Mouse (Mus musculus) erythroblast, embryonic 14.5 days (primary cell): ENCODE results near the gene Sesn3. TPM values are rescaled to one million over a fixed set of nuclear protein-coding genes. Genes with fewer than 3 reads are reported as not detected.

ENCODE experiments used
- H3K27me3 ChIP-seq: 2 replicates; pipeline ENCODE4 v1.6.1; 2012; ENCODE audit warnings: inconsistent platforms; ENCODE audit not compliant: control insufficient read depth
- H3K36me3 ChIP-seq: 2 replicates; pipeline ENCODE4 v1.6.1; 2012; ENCODE audit warnings: mild to moderate bottlenecking, inconsistent platforms; ENCODE audit not compliant: control insufficient read depth
- H3K4me1 ChIP-seq: 2 replicates; pipeline ENCODE4 v1.6.1; 2012; ENCODE audit warnings: inconsistent platforms; ENCODE audit not compliant: control insufficient read depth
- H3K4me3 ChIP-seq: replicated peaks from 2 replicates; pipeline ENCODE3; 2012; ENCODE audit warnings: moderate library complexity, mild to moderate bottlenecking, inconsistent platforms
- H3K9me3 ChIP-seq: 2 replicates; pipeline ENCODE4 v1.6.1; 2012; ENCODE audit warnings: low read length, inconsistent platforms, mixed read lengths; ENCODE audit not compliant: control insufficient read depth
- GATA1 ChIP-seq: IDR thresholded peaks from 2 replicates; pipeline ENCODE4 v1.6.1; 2012; ENCODE audit warnings: low read length, inconsistent platforms, mixed read lengths
- TAL1 ChIP-seq: IDR thresholded peaks from 3 replicates; pipeline ENCODE4 v1.6.1; 2012; ENCODE audit warnings: low read length, inconsistent platforms, mixed read lengths
- polyA plus RNA-seq: library from polyadenylated mRNA; stranded (reverse); fragments of >175 nt; gene quantifications from 2 replicates; pipeline ENCODE4 v1.2.3, GENCODE M21; 2012

Gene Sesn3
- polyA plus RNA-seq, 1 experiment = 0.02 TPM

DNA sequence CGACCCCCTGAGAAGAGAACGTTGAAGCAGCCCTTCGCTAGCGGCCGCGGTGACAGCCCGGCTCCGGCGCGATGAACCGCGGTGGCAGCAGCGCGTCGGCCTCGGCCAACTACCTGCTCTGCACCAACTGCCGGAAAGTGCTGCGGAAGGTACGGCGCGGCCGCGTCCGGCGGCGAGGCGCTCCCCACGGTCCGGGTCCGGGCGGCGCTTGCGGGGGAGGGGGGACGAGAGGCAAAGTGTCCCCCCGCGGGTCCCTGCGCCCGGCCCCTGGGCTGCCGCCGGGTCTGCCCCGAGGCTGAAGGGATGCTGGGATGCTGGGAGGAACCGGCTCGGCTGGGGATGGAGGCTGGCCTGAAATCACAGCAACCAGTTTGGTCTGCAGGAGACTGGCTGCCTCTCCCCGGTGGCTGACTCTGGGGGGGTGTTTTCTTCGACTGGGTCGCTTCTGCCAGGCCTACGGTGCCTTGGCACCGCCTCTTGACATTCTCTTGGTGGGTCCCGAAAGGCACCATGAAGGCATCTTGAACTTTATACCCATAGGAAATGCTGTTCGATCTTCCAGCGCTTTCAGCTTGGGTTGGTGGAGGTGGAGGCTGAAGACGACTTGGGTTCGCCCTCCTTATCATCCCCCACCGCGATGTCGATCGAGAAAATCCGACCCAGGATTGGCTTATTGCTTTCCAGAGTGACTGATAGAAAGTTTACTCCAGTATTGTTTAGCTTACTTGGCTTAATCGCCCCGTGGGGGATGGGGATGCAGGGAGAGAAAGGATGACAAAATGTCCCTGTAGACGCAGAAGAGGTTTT, 1.8 kb downstream of the Sesn3 start:
- H3K9me3 ChIP-seq = no peaks in the 10 kb centered on the region
- no peaks in the 10 kb centered on the region for H3K36me3 ChIP-seq
- peaks cover 42% of the 10 kb centered on the region for H3K27me3 ChIP-seq
- H3K4me1 ChIP-seq = peaks cover 23% of the 10 kb centered on the region
- TF ChIP-seq TAL1 = no peak
- no peak for TF ChIP-seq GATA1
- H3K4me3 ChIP-seq = peak overlapping the region; percentile 68

DNA sequence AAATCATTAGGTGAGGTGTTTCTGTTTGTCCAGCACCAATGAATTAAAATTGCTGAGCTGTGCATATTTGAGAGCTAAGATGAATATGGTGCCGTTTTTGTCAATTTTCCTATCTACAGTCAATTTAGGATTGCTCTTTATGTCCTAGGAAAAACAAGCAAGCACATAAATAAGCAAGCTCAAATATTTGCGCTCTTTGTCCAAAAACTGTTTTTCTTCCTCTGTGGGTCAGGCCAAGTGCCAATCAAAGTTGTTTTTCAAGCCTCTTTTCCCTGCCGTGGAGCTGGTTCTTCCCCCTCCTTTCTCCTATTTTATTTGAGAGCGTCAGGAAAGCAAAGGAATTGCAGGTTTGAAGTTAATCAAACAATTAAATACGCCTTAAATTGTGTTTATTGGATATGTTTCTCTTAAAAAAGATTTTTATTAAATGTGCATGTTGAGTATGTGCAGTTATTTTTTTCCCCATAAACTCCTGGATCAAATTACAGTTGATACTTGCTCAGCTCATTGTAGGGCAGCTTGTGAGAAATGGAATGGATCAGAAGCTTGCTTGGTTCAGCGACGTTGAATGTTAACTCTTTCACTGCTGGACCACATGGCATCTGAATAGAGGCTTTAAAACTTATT, 2.6 kb downstream of the Sesn3 start:
- Histone ChIP-seq H3K9me3 (no peaks in the 10 kb centered on the region), H3K4me3 (peak overlapping the region; percentile 68), H3K36me3 (no peaks in the 10 kb centered on the region), H3K27me3 (peaks cover 42% of the 10 kb centered on the region), H3K4me1 (peaks cover 23% of the 10 kb centered on the region)
- TF ChIP-seq GATA1 = no peak
- TF ChIP-seq TAL1 = no peak

DNA sequence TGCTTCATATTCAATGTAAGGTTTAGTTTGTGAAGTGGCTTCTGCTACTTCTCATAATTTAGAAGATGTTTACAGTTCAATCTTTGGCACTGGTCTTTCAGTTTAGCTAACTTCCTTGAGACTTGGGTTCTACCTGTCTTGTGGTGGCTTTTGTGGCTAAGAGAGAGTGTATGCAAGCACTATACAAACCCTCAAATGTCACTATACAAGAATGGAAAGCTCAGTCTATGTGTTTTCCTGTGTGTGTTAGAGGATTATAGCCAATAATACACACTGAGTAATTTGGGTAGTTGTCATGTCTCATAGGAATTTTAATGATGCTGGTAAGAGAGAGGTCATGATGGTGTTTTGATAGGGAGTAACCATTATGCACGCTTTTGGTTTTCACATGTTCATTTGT, 5.8 kb downstream of the Sesn3 start:
- H3K27me3 ChIP-seq = peaks cover 35% of the 10 kb centered on the region
- no peak for TF ChIP-seq GATA1
- no peak for TF ChIP-seq TAL1
- H3K36me3 ChIP-seq = no peaks in the 10 kb centered on the region
- H3K9me3 ChIP-seq = no peaks in the 10 kb centered on the region
- peaks cover 14% of the 10 kb centered on the region for H3K4me1 ChIP-seq
- H3K4me3 ChIP-seq = no peak overlapping the region

DNA sequence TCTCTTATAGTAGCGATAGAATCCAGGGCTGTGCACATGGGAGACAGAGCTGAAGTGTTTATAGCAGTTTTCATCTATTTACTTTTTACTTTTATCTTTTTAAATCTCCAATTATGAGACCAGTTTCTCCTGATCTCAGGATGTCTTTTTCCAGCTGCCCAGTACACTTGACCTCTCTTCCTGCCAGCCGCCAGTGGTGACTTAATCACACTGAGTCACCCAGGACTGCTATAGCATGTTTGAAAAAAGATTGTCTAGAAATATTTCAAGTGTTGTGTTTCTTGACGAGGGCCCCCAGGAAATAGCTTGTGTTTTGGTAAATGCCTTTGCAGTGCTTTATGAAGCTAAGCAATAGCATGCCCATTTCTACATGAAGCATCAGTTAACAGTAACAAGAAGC, 10.2 kb downstream of the Sesn3 start:
- Histone ChIP-seq H3K36me3 (no peaks in the 10 kb centered on the region), H3K4me3 (no peak overlapping the region), H3K27me3 (no peaks in the 10 kb centered on the region), H3K9me3 (no peaks in the 10 kb centered on the region), H3K4me1 (no peaks in the 10 kb centered on the region)
- TF ChIP-seq GATA1 (no peak), TAL1 (no peak)

DNA sequence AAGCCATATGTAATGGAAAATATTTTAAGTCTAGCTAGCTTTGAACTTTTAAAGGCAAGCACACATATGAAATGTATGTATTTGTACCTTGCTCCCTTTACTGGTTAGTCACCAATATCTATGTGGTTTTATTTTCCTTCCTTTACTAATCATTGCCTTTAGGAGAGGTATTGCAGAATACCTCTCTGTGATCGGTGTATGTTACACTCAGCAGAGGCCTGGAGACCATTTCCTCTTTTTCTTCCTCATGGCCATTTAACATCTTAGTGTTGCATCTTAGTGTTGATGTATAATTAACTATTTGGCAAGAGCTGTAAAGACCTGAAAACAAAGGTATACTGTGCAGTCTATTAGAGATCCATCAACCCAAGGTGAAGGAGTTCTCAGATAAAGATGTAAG, 12.4 kb downstream of the Sesn3 start:
- H3K9me3 ChIP-seq = no peaks in the 10 kb centered on the region
- TF ChIP-seq TAL1 (no peak), GATA1 (no peak)
- no peaks in the 10 kb centered on the region for H3K36me3 ChIP-seq
- H3K27me3 ChIP-seq = no peaks in the 10 kb centered on the region
- H3K4me3 ChIP-seq = no peak overlapping the region
- no peaks in the 10 kb centered on the region for H3K4me1 ChIP-seq

DNA sequence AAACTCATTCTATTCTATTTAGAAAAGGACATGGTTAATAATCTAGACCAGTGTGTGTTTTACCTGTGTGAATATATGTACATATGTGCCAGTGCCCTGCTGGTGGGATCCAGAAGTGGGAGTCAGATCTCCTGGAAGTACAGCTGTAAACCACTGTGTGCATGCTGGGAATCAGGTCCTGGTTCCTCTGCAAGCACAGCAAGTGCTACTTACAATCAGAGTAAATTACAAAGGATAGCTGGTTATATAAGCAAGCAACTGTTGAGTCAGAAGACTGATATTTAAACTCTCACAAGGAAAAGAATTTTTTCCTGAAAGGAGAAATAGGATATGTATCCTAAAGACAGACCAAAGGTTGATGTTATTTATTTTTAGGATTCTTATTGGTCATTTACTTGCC, 13.6 kb downstream of the Sesn3 start:
- no peaks in the 10 kb centered on the region for H3K9me3 ChIP-seq
- H3K4me1 ChIP-seq = no peaks in the 10 kb centered on the region
- H3K4me3 ChIP-seq = no peak overlapping the region
- TF ChIP-seq GATA1 = no peak
- no peak for TF ChIP-seq TAL1
- no peaks in the 10 kb centered on the region for H3K27me3 ChIP-seq
- H3K36me3 ChIP-seq = no peaks in the 10 kb centered on the region

DNA sequence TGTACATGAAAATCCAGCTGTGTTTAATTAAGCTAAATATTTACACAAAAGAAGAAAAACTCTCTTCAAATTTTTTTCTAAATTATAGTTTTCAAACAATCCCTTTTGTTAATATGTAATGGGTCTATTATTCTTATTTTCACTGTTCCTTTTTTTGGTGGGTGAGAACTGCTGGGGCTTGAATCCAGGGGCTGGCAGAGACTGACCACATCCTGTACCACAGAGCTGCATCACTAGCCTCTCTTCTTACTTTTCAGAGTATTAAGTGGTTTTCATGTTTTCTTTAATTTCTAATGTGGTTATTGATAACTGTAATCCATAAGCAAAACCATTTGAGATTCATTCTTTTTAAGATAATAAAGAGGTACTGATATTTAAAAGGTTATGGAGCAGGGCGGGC, 19.0 kb downstream of the Sesn3 start:
- H3K36me3 ChIP-seq = no peaks in the 10 kb centered on the region
- no peaks in the 10 kb centered on the region for H3K27me3 ChIP-seq
- no peak for TF ChIP-seq TAL1
- H3K9me3 ChIP-seq = no peaks in the 10 kb centered on the region
- no peaks in the 10 kb centered on the region for H3K4me1 ChIP-seq
- no peak overlapping the region for H3K4me3 ChIP-seq

DNA sequence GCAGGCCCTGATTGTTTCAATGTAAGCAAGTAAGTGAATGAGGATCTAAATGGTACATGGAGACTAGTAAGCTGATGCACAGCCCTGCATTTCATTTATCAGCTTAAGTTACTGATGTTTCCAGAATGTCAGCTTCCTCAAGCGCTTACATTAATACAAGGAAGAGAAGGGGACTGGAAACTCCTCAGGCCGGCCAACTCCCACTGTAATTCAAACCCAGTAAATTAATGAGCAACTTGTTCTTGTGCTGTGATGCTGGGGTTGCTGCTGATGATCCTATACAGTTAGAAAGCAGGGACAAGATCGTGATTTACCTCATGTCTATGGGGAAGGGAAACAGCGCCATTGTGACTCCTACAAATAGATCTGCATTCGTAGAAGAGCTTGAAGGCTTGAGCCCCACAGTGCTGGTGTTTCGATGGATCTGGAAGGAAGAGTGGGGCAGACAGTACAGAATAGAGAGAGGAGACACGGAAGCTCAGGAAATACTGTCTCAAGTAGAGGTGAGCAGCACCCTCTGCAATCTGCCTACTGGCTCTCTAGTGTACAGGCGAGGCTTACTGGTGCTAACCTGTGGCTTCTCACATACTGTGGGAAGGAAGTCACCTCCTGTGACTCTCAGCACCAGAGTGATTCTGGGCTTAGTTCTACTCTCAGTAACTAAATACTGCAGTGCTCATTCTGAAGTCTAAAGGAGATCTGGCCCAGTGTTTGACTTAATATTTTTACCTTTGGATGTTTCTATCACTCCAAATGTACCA, 21.0 kb downstream of the Sesn3 start:
- Histone ChIP-seq H3K36me3 (no peaks in the 10 kb centered on the region), H3K4me3 (no peak overlapping the region), H3K9me3 (no peaks in the 10 kb centered on the region), H3K4me1 (no peaks in the 10 kb centered on the region), H3K27me3 (no peaks in the 10 kb centered on the region)
- TF ChIP-seq TAL1 (no peak), GATA1 (no peak)

DNA sequence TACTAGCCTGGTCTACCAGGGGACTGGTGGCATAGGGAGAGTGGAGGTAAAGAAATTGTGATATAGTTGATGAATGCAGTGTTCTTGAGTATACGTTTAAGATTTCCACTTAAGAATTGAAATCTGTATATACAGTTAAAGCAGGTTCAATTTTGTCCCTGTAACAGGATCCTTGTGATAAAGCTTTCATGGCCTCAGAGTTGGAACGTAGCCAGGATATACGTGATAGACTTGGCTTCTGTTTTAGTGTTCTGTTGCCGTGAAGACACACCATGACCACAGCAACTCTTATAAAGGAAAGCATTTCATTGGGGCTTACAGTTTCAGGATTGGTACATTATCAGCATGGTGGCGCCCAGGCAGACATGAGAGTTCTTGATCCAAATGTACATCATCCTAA, 22.3 kb downstream of the Sesn3 start:
- Histone ChIP-seq H3K27me3 (no peaks in the 10 kb centered on the region), H3K4me1 (no peaks in the 10 kb centered on the region), H3K4me3 (no peak overlapping the region), H3K9me3 (no peaks in the 10 kb centered on the region), H3K36me3 (no peaks in the 10 kb centered on the region)
- TF ChIP-seq TAL1 (no peak), GATA1 (no peak)
